Mouse (Mus musculus): ENCODE results near the gene Vmn1r123. TPM values are rescaled to one million over a fixed set of nuclear protein-coding genes. Genes with fewer than 3 reads are reported as not detected.

The Vmn1r123 gene
- total RNA-seq (2023), result not detected in 2 replicates

GRCm38 (mm10) chr7:21161885-21162284 is at the start of gene Vmn1r123:
Gene Vmn1r123, plus strand, starts transcription at chr7:21162185.

GRCm38 (mm10) chr7:21134028-21134427 is 28.0 kb upstream of the Vmn1r123 start, which contains the start of gene Vmn1r122:
Gene Vmn1r122, minus strand, starts transcription at chr7:21134128.

GRCm38 (mm10) chr7:21190323-21190722 is 28.3 kb downstream of the Vmn1r123 start, which contains the start of gene Gm5157:
Gene Gm5157, minus strand, starts transcription at chr7:21190423.

Other genes with a start within 250 kb of the Vmn1r123 start
- not detected in 2 replicates for gene Vmn1r118, start 249.8 kb upstream of the Vmn1r123 start, total RNA-seq (2023)
- gene Vmn1r119, start 149.7 kb upstream of the Vmn1r123 start, total RNA-seq (2023), result not detected in 2 replicates
- gene Vmn1r120, start 108.4 kb upstream of the Vmn1r123 start, total RNA-seq (2023), result not detected in 2 replicates
- not detected in 2 replicates for gene Vmn1r121, start 63.7 kb upstream of the Vmn1r123 start, total RNA-seq (2023)
- not detected in 2 replicates for gene Vmn1r122, start 28.1 kb upstream of the Vmn1r123 start, total RNA-seq (2023)
- gene Gm5157, start 28.2 kb downstream of the Vmn1r123 start, total RNA-seq (2023), result not detected in 2 replicates
- gene Vmn1r124, start 98.4 kb downstream of the Vmn1r123 start, total RNA-seq (2023), result not detected in 2 replicates
- not detected in 2 replicates for gene Vmn1r125, start 110.0 kb downstream of the Vmn1r123 start, total RNA-seq (2023)
- not detected in 2 replicates for gene Vmn1r126, start 139.3 kb downstream of the Vmn1r123 start, total RNA-seq (2023)
- gene Vmn1r127, start 157.7 kb downstream of the Vmn1r123 start, total RNA-seq (2023), result not detected in 2 replicates
- not detected in 2 replicates for gene Vmn1r128, start 187.2 kb downstream of the Vmn1r123 start, total RNA-seq (2023)
- not detected in 2 replicates for gene Vmn1r129, start 199.1 kb downstream of the Vmn1r123 start, total RNA-seq (2023)